Mouse (Mus musculus) thymus, postnatal 0 days (tissue): ENCODE results near the gene Olfr1442. TPM values are rescaled to one million over a fixed set of nuclear protein-coding genes. Genes with fewer than 3 reads are reported as not detected.
"Not testable (repeated sequence)": the region's sequence is repeated elsewhere in the genome, so short reads cannot be mapped to it uniquely, and the experiment has no call there.

ENCODE experiments used
- DNase-seq: peaks from one replicate; pipeline ENCODE4 v3.0.0-alpha.2; 2015; ENCODE audit warnings: low spot score
- polyA plus RNA-seq: library from polyadenylated mRNA; unstranded; fragments of >200 nt; fragmentation: Nextera tagmentation; extraction: Ambion mirVana; gene quantifications from 2 replicates; pipeline ENCODE4 v1.2.1, GENCODE M21; 2015

Olfr1442 gene
- not detected in 2 replicates for polyA plus RNA-seq

DNA sequence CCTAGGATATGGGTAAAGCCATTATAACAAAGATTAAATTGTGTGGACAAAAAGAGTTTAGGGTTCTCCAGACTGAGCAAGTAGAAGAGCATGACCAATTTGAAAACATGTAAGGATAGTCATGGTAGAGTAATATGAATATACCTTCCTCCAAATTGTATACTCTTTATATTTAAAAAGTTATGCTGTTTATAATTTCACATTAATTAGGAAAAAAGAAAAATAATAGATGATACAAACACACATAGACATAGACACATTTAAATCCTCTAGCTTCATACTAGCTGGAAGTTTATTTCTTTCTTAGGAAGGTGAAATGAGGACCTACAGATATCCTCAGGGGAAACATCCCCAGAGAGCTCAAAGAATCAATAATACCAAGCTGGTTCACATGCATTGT lies at the start of gene Olfr1442:
TSS of gene Olfr1442 (plus strand) at position 301 of the 400 bp plus-strand sequence.
- no peak for DNase-seq

DNA sequence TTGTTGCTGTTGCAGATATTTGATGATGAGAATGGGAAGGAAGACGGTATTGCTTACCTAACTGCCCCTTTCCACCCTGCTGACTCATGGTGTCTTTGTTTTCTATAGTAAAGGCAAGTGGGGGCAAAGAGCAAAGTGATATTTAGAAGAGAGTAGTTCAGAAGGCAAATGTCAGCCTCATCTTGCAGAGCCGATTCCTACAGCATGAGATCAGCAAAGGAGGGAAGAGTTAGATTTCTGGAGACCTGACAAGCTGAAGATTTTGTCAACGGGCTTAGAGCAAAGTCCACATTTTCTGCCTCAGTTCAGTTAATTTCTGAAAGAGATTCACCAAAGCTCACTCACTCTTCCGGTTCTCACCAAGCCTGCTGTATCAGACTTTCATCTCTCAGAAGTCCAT lies 37.1 kb upstream of the Olfr1442 start, which contains the start of gene Glyat:
TSS of gene Glyat (plus strand) at position 133 of the 400 bp plus-strand sequence.
- no peak for DNase-seq

DNA sequence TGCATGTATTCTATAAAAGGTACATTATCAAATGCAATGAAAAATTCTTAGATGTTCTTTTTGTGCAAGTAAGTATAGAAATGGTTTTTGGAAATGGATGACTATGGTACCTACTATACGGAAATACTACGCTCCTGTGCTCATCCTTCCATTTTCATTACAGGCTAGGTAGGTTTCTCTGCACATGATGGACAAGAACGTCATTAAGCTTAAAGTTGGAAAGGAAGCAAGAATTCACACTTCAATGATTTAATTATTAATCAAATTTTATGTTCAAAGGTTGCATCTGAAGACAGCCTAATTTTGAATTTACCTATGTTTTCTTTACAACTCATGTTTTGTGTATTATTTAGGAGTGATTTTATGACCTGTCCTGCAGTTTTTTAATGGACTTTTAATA lies 36.0 kb upstream of the Olfr1442 start:
- DNase-seq = no peak

DNA sequence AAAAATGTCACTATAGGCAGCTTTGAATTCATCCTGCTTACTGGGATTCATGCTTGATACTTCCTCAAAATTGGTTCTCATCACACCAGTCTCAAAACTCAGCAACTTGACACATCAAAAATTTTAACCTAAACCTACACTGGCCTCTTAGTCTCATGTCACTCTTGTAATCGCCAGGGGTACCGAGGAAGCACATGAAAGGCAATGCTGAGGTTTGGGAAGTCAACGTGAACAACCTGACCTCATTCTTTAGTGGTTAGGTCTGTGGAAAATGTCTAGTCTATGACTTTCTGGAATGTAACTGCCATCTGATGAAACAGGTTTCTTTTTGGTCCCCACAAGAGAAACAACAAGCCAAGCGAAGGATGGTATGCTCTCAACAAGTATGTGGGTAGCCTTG lies 35.3 kb upstream of the Olfr1442 start:
- no peak for DNase-seq

DNA sequence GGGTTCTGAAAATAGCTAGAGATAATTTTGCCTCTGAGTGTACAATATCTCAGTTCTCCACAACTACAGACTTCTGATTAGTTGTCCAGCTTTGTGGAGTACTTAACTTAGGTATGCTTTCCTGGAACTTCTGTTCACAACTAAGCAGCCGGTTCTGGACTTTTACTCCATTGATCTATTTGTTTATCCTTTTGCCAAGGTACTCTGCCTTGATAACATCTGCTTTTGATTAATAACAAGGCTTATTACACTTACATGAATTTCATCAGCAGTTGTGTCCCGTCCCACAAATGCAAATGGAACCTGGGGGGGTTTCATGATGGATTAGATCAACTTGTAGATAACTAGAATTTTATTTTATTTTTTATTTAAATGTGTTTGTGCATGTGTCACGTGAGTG lies 33.4 kb upstream of the Olfr1442 start:
- DNase-seq = no peak

DNA sequence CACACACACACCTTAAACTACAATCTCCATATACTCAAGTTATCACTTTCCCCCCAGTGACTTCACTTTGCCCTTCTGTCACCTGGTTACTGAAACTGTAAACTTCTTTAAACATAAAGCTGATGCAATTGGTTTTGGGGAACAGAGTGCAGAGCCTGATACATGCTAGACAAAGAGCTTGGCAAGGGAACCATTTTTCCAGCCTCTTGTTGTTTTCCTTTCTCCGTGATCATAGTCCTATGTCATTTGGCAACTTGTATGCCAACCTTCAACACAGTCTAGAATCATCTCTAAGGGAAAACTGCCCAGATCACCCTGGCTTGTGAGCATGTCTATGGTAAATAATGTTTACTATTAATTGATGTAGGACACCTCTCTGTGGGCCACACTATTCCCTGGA lies 32.2 kb upstream of the Olfr1442 start:
- no peak for DNase-seq

DNA sequence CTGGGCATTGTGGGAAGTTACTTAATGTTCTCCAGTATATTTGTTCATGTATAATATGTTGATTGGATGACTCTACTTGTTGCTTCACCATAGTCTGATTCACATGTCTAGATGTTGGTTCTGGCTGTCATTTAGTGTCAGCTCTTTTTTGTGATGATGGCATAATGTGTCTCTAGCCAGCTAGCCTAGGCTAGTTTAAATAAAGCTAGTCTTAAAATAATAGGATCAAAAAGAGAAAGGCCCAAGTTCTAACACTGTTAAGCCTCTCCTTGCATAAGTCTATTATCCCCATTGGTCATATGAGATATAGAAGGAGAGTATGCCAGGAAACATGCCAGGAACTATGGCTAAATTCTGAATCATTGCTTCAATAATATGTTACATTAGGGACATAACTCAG lies 20.7 kb upstream of the Olfr1442 start:
- DNase-seq = no peak

DNA sequence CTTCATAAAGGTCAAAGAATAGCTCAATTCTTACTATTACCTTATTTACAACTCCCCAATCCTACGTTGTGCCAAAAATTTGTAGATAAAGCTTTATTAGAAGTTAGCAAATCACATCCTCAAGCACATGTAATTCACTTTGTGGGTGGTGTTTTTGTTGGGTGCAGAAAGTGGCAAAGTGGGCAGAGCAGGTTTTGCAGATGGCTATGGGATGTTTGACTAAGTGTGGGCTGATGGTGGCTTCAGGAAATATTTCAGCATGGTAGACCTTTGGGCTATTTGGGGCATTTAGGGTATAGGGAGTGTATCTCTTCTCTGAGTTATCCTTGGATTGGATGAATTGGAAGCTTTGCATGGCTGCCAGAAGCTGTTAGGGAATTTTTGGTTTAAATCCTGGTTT lies 4.1 kb upstream of the Olfr1442 start:
- no peak for DNase-seq

DNA sequence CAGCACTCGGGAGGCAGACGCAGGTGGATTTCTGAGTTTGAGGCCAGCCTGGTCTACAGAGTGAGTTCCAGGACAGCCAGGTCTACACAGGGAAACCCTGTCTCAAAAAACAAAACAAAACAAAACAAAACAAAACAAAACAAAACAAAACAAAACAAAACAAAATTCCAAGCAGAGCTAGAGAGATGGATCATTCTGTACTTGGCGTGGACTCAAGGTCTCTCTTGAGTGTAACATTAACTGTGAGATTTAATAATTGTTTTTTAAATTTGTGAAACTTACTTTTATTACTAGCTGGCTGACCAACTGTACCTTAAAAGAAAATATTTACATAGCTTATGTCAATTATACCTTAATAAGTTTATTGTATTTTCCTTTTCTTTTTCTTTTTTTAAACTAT lies 1.6 kb upstream of the Olfr1442 start:
- not testable (repeated sequence) for DNase-seq

DNA sequence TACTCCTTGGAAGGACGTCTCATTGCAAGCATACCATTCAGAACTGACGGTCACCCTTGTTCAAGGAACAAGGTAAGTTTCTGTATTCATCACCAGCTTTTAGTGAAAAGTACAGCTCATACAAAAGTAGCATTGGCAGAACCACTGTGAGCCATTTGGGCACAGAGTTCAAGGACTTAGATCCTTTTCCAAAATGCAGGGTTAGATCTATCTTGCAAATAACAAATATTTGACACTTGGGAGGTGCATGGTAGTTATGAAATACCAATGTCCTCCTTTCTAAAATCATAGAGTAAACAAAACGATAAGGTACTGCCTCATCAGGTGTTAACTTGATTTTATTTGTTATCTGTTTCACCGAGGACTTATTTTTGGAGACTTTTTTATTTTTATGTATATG lies 812 bp downstream of the Olfr1442 start:
- DNase-seq = no peak

DNA sequence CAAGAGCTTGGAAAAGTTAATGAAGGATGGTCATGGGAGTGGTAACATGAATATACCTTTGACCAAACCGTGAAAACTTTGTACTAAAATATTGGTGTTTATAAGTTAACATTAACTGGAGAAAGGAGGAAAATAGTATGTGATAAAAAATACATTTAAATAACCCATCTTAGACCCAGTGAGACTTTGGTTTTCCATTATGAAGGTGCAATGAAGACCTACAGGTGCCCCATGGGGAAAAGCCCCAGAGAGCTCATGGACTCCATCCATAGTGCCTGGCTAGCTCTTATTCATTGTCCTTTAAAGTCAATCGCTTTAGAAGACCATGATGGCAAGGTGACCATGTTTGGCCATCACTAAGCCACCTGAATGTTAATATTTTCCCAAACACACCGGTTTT lies 7.6 kb downstream of the Olfr1442 start, which contains the start of gene Olfr1443:
TSS of gene Olfr1443 (plus strand) at position 301 of the 400 bp plus-strand sequence.
- no peak for DNase-seq

DNA sequence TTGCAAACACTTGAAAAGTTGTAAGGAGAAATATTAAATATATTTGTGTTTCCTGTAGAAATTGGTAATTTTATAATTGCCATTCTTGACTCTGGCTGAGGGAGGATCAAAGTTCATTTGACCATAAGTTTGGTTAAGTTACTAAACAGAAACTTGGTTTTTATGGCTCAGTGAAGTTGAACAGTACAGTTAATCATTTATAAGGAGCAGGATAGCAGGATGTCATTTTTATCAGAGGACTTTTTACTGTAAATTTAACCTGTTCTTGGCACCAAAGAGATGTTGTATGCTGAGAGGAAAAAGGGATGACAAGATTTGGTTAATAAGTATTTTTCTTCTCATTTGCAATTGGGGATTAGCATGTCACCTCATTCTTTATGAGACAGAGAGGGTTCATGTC lies 14.4 kb downstream of the Olfr1442 start:
- DNase-seq = no peak

DNA sequence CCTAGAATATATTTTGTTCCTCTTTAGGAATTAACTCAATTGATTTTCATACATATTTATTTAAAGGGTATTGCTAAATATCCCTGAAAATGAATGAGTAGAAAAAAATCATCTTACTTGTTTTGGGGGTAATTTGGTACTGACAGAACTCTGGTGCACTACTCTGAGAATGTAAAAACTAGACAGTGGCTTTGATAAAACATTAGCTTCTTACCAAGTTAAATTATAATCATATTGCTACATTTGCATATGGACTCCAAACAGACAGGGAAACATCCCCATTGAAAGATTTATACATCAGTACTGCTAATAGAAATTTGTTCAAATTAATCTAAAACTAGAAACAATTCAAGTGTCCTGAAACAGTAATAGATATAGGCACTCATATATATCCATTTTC lies 15.0 kb downstream of the Olfr1442 start:
- no peak for DNase-seq

DNA sequence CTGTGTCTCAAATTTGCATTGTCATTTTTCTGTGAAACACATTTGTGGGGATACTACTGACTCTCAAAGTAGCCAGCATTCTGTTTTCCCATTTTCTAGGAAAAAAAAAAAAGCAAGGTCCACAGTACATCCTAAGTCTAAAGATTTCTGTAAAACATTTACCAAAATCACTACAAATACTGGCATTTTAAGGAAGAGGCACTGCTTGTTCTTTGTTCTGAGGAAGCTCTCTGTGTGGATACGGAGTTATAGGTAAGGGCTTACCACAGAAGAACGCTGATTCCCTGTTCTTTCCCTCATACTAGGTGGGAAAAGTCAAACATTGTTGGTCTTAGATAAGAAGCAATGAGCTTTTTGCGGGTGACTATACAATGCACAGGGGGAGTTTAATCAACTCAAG lies 25.4 kb downstream of the Olfr1442 start, which contains the start of gene Keg1:
TSS of gene Keg1 (plus strand) at position 197 of the 400 bp plus-strand sequence.
- no peak for DNase-seq

DNA sequence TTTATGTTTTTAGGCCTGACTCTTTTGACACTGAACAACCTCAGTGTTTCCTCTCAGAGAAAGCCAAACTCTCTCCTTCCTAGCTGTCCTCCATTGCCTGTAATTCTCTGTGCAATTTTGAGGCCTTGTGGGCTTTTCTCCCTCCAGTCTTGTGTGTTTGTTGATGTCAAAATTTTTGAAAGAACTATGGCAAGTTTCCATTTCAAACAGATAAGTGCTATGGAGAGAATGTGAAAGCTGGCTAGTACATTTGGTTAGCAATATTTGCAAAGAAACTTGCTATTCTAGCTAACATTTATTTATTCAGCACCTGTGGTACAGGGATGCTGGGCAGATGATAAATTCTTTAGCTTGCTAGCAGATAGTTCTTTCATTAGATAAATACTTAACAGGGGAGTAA lies 26.0 kb downstream of the Olfr1442 start:
- DNase-seq = no peak

DNA sequence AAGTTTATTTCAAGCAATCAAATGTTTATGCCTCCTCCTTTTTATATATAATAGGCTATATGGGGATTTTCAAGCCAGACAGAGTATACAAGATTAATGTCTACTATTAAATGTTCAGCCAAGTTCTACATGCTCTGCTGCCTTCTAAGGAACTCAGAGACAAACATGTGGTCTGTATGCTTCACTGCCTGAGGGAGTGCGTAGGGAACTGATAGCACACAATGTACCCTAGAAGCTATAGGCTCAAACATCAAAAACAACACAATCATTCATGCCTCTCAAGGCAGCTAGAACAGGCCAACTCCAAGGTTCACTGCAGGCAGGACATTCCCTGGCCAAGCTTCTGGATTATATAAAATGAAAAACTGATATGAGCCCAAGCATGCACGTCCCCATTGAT lies 38.2 kb downstream of the Olfr1442 start:
- no peak for DNase-seq

DNA sequence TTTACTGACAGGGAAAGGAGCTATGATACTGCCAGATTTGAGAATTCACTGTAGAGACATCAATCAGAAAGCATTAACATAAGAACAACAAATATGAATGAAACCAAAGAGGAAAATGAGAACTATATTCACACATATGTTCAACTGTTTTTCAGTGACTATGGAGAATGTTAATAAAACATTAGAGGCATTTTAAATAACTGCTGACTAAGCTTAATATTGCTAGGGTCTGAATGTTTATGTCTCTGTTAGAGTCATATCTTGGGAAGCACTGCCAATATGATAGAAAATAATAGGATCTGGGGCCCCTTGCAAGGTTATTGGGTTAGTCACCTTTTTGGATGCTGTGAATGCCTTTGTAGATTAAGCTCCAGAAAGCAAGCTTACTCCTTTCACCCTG lies 38.7 kb downstream of the Olfr1442 start:
- DNase-seq = no peak

DNA sequence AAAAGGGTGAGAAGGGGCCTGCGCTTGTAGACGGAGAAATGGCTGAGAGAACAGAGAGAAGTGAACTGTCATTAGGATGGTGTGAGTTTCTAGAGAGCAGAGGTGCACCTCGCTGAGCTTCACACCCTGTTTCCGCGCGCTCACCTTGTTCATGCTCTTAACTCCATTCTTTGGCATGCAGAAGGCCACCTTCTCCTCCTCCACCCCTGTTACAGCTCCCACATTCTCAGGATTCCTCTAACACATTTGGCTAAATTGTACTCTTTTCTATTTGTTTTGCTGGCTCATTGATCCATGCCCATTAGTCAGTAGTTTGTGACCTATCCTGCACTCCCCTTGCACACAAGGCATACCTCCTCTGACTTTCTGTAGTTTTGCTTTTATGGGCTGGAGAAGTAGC lies 49.0 kb downstream of the Olfr1442 start:
- DNase-seq = no peak

DNA sequence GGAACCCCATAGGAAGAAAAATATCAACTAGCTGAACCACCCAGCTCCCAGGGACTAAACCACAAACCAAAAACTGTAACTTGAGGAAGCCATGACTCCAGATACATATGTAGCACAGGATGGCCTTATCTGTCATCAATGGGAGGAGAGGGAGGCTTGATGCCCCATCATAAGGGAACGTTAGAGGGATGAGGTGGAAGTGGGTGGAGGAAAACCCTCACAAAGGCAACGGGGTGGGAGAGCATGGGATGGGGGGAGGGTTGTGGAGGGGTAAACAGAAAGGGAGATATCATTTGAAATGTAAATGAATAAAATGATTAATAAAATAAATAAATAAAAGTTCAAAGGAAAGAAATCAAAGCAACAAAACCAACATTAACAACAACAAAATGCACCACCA lies 50.2 kb downstream of the Olfr1442 start:
- DNase-seq = no peak

DNA sequence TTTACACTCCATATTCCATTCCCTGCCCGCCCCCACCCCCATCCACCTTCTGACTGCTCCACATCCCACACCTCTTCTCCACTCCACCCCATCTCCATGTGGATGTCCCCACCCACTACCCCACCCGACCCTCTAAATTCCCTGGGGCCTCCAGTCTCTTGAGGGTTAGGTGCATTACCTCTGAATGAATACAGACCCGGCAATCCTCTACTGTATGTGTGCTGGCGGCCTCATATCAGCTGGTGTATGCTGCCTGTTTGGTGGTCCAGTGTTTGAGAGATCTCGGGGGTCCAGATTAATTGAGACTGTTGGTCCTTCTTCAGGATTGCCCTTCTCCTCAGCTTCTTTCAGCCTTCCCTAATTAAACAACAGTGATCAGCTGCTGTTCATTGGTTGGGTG lies 50.7 kb downstream of the Olfr1442 start:
- DNase-seq = not testable (repeated sequence)

DNA sequence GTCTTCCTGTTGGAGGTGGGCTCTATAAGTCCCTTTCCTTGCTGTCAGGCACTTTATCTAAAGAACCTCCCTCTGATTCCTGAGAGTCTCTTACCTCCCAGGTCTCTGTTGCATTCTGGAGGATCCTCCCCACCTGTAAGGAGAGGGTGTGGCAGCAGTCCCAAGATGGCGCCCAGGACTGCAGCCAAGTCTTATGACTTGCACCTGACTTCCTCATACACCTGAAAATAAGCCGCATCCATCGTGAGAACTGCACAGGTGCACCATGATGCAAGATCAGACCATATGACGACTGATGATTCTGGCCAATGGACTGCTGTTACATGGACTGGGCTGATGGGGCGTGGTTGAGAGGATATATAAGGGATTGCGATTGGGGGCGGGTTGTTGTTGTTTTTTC lies 51.4 kb downstream of the Olfr1442 start:
- not testable (repeated sequence) for DNase-seq

DNA sequence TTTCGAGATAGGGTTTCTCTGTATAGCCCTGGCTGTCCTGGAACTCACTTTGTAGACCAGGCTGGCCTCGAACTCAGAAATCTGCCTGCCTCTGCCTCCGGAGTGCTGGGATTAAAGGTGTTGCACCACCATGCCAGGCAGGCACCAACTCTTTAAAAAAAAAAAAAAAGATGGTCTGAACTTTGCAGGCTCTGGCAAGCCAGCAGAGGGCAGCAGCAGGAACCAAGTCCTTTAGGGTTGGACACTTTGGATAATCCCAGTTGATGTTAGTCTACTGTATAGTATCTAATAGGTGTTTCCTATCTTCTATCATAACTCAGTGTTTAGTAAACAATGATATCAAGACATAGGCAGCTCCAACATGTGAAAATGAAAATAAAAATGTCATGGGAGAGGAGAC lies 52.1 kb downstream of the Olfr1442 start:
- peak; percentile 6 for DNase-seq

DNA sequence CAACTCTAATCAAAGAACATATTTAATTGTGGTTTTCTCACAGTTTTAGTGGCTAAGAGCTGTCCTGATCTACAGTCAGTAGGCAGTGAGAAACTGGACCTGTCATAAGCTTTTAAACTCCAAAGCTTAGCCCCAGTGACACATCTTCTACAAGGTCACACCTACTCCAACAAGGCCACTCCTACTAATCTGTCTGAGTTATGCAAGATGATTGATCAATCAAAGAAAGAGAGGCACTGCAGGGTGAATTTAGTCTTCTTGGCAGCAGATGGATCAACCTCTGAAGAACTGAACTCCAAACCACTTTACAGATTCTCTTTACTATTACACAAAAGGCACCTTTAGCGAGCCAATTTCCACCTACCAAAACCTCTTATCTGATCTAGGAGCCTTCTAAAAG lies 55.6 kb downstream of the Olfr1442 start:
- no peak for DNase-seq
